Mouse (Mus musculus) spleen, postnatal 0 days (tissue): Measurements from ENCODE around the gene Prss22. TPM values are rescaled to one million over a fixed set of nuclear protein-coding genes. Genes with fewer than 3 reads are reported as not detected.

Experiments used
- polyA plus RNA-seq: library from polyadenylated mRNA; unstranded; fragments of >200 nt; fragmentation: Nextera tagmentation; extraction: Ambion mirVana; gene quantifications from 2 replicates; pipeline ENCODE4 v1.2.1, GENCODE M21; 2015

Prss22 gene
- not detected in 2 replicates for polyA plus RNA-seq

GRCm38 (mm10) chr17:23997901-23998300 lies at the start of gene Prss22:
Prss22 (minus strand) TSS chr17:23998100.

GRCm38 (mm10) chr17:24037844-24038243 lies 39.9 kb upstream of the Prss22 start, which contains the start of gene Prss27:
Prss27 (plus strand) TSS chr17:24038144.

GRCm38 (mm10) chr17:23980297-23980909 lies 17.5 kb downstream of the Prss22 start, which contains the start of gene Prss30:
Prss30 (minus strand) TSS chr17:23980566.

GRCm38 (mm10) chr17:23955174-23955573 lies 42.7 kb downstream of the Prss22 start, which contains the start of gene Sbpl:
Sbpl (minus strand) TSS chr17:23955274.

Other genes starting within 250 kb of the Prss22 start
- gene Flywch1, start 226.5 kb downstream of the Prss22 start, polyA plus RNA-seq, result 19.2 and 22.6 TPM in 2 replicates
- gene Flywch2, start 212.0 kb downstream of the Prss22 start, polyA plus RNA-seq, result 3.5 and 6.6 TPM in 2 replicates
- gene Srrm2, start 207.6 kb downstream of the Prss22 start, polyA plus RNA-seq, result 290 and 303 TPM in 2 replicates
- gene Elob, start 169.0 kb downstream of the Prss22 start, polyA plus RNA-seq, result 632 and 659 TPM in 2 replicates
- not detected in 2 replicates for gene Prss33, start 162.0 kb downstream of the Prss22 start, polyA plus RNA-seq
- not detected in 2 replicates for gene Prss32, start 154.2 kb downstream of the Prss22 start, polyA plus RNA-seq
- gene Prss41, start 153.9 kb downstream of the Prss22 start, polyA plus RNA-seq, result not detected in 2 replicates
- not detected in 2 replicates for gene Prss21, start 130.0 kb downstream of the Prss22 start, polyA plus RNA-seq
- gene Dcpp1, start 117.2 kb downstream of the Prss22 start, polyA plus RNA-seq, result not detected in 2 replicates
- not detected in 2 replicates for gene Dcpp2, start 117.2 kb downstream of the Prss22 start, polyA plus RNA-seq
- gene Dcpp3, start 80.6 kb downstream of the Prss22 start, polyA plus RNA-seq, result not detected in 2 replicates
- gene Sbp, start 56.4 kb downstream of the Prss22 start, polyA plus RNA-seq, result not detected in 2 replicates
- gene Sbpl, start 42.8 kb downstream of the Prss22 start, polyA plus RNA-seq, result not detected in 2 replicates
- gene Prss30, start 17.5 kb downstream of the Prss22 start, polyA plus RNA-seq, result 0.20 and 0.36 TPM in 2 replicates
- not detected in 2 replicates for gene Prss27, start 40.0 kb upstream of the Prss22 start, polyA plus RNA-seq
- 16.6 and 18.2 TPM in 2 replicates for gene Kctd5, start 75.4 kb upstream of the Prss22 start, polyA plus RNA-seq
- 27.5 and 31.2 TPM in 2 replicates for gene Pdpk1, start 152.8 kb upstream of the Prss22 start, polyA plus RNA-seq
- 31.1 and 32.9 TPM in 2 replicates for gene Amdhd2, start 165.7 kb upstream of the Prss22 start, polyA plus RNA-seq
- 366 and 394 TPM in 2 replicates for gene Atp6v0c, start 171.6 kb upstream of the Prss22 start, polyA plus RNA-seq
- 6.1 and 6.8 TPM in 2 replicates for gene Tbc1d24, start 207.5 kb upstream of the Prss22 start, polyA plus RNA-seq
- 2.1 and 2.3 TPM in 2 replicates for gene Ntn3, start 211.4 kb upstream of the Prss22 start, polyA plus RNA-seq
- gene Tedc2, start 222.8 kb upstream of the Prss22 start, polyA plus RNA-seq, result 11.2 and 11.8 TPM in 2 replicates